Mouse (Mus musculus) liver, adult 2 months (tissue): ENCODE measurements at regions not wholly inside any gene's neighbourhood (a gene's known extent, or its start where the extent isn't known, plus 50 kb on each side); places are given as distances from the start of the nearest gene placed in this dataset.

Source experiments
- DNase-seq: peaks from one replicate; pipeline ENCODE4 v3.0.0-alpha.2; 2011; ENCODE audit warnings: low read depth, low spot score; ENCODE audit errors: extremely low read depth
- H3K27ac ChIP-seq: fragments of 200-500 bp; replicated peaks from 2 replicates; pipeline ENCODE4 v1.5.1; 2012; ENCODE audit warnings: low read depth, mild to moderate bottlenecking, control low read depth, inconsistent platforms, low read length; ENCODE audit not compliant: insufficient read depth
- H3K27me3 ChIP-seq: fragments of 200-500 bp; 2 replicates; pipeline ENCODE4 v1.6.1; 2012; ENCODE audit warnings: mild to moderate bottlenecking, moderate library complexity, low read length, inconsistent platforms; ENCODE audit not compliant: control insufficient read depth, insufficient read depth
- H3K36me3 ChIP-seq: fragments of 200-500 bp; 2 replicates; pipeline ENCODE4 v1.6.1; 2012; ENCODE audit warnings: low read length, inconsistent platforms; ENCODE audit not compliant: control insufficient read depth, insufficient read depth
- H3K4me1 ChIP-seq: fragments of 200-500 bp; 2 replicates; pipeline ENCODE4 v1.6.1; 2011; ENCODE audit warnings: low read length; ENCODE audit not compliant: control insufficient read depth, insufficient read depth
- H3K4me3 ChIP-seq: fragments of 200-500 bp; 2 replicates; pipeline ENCODE4 v1.5.1; 2011; ENCODE audit warnings: low read depth, mild to moderate bottlenecking, control low read depth, low read length, moderate library complexity; ENCODE audit not compliant: insufficient read depth
- H3K79me2 ChIP-seq: fragments of 200-500 bp; 2 replicates; pipeline ENCODE4 v1.6.1; 2012; ENCODE audit warnings: inconsistent platforms, mild to moderate bottlenecking, low read length, moderate library complexity; ENCODE audit not compliant: control insufficient read depth, insufficient read depth
- H3K9ac ChIP-seq: fragments of 200-500 bp; 2 replicates; pipeline ENCODE4 v1.6.1; 2012; ENCODE audit warnings: low read depth, mild to moderate bottlenecking, control low read depth, inconsistent platforms, low read length
- CTCF ChIP-seq: fragments of 200-500 bp; IDR thresholded peaks from 2 replicates; pipeline ENCODE4 v1.5.1; 2011; ENCODE audit warnings: low read depth, low read length, control low read depth
- POLR2A ChIP-seq: fragments of 200-500 bp; IDR thresholded peaks from 2 replicates; pipeline ENCODE4 v1.6.1; 2011; ENCODE audit warnings: low read length, control low read depth; ENCODE audit not compliant: insufficient read depth; ENCODE audit errors: extremely low read depth
- WGBS: fragments of 180-500 bp; shearing (Covaris S2); methylation state at CpG from one replicate; pipeline ENCODE4 v1.1.7; 2018; 5-methylcytosine and 5-hydroxymethylcytosine counted together

DNA sequence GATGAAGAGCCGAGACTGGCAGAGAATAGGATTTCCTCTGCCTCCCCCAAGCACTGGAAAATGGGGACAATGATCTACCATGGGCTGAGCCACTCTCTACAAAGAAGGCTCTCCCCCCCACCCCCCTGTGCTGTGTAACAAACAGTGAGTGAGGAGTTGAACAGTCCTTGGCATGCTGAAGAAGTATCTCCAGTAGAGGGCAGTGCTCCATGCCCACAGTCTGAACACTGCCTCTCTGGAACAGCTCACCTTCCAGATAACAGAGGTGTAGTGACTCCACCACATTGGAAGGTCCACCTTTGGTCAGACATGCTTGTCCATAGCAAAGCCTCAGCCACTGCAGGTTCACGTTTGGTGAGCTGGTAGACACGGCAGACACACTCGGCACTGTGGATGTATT is 85.2 kb upstream of the Bach2 start:
- TF ChIP-seq POLR2A (no peak), CTCF (peak; percentile 79)
- H3K79me2 ChIP-seq = no peaks in the 10 kb centered on the region
- peak; percentile 63 for DNase-seq
- no peaks in the 10 kb centered on the region for H3K36me3 ChIP-seq
- 46% methylated on average over 4 of the region's 4 CpGs for WGBS
- H3K4me1 ChIP-seq = no peaks in the 10 kb centered on the region
- no peaks in the 10 kb centered on the region for H3K27me3 ChIP-seq
- H3K4me3 ChIP-seq = no peak overlapping the region
- H3K27ac ChIP-seq = no peak overlapping the region
- H3K9ac ChIP-seq = no peak overlapping the region

DNA sequence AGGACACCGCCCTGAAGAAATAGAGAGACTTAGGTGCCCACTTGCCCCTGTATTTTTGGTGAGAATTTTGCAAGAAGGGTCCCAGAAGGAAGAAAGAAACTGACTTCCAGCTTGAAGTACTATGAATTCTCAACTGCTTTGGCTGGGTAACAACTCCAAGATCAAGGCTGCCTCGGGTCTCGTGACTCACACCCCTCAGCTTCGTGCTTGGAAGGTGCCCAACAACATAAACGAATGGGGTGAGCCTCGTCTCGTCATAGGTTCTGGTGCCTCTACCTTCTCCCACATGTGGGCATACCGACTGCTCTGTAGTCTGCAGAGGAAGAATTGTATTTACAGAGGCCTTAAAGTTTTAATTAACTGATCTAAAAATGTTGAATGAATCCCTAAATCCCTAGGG is 81.6 kb upstream of the Bach2 start:
- H3K9ac ChIP-seq = no peak overlapping the region
- DNase-seq = no peak
- H3K79me2 ChIP-seq = no peaks in the 10 kb centered on the region
- no peaks in the 10 kb centered on the region for H3K4me1 ChIP-seq
- H3K36me3 ChIP-seq = no peaks in the 10 kb centered on the region
- TF ChIP-seq CTCF = no peak
- TF ChIP-seq POLR2A = no peak
- H3K4me3 ChIP-seq = no peak overlapping the region
- H3K27ac ChIP-seq = no peak overlapping the region
- no peaks in the 10 kb centered on the region for H3K27me3 ChIP-seq
- 81% methylated on average over 8 of the region's 8 CpGs for WGBS

DNA sequence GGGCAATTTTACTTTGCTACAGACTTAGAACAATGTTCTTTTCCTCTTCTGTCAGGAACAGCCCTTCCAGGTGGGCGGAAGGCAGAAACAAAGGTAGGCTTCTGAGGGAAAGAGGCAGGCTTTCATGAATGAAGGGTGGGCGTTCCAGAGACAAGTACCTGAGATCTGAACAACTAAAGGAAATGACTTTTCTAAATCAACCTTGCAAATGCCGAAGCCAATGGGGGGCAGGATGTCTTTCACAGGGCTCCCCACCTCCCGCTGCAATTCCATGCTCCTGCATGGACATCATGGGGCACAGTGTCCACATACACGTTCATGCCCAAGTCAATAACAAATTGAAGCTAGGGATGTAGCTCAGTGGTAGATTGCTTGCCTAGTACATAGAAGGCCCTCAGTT is 80.2 kb upstream of the Bach2 start:
- TF ChIP-seq CTCF (no peak), POLR2A (no peak)
- Histone ChIP-seq H3K36me3 (no peaks in the 10 kb centered on the region), H3K9ac (no peak overlapping the region), H3K4me3 (no peak overlapping the region), H3K27ac (no peak overlapping the region), H3K79me2 (no peaks in the 10 kb centered on the region), H3K4me1 (no peaks in the 10 kb centered on the region), H3K27me3 (no peaks in the 10 kb centered on the region)
- 84% methylated on average over 5 of the region's 5 CpGs for WGBS
- no peak for DNase-seq

DNA sequence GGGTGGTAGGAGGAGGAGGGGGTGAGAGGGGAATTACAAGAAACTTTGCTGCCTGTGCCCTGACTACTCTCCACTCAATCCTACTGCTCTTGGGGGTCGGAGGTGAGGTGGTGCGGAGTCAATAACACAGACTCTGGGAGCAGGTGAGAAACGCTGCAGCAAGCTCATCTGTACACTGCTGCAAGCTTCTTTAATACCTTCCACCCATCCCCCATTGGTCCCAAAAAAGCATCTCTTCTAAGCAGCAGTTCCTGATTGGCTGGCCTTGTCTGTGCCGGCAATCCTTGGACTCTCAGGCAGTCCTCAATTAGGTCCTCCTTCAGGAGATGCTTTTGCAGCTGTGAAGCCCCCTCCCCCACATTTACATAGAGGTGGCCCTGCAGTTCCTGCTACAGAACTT is 79.7 kb upstream of the Bach2 start:
- H3K36me3 ChIP-seq = no peaks in the 10 kb centered on the region
- no peaks in the 10 kb centered on the region for H3K27me3 ChIP-seq
- DNase-seq = no peak
- H3K79me2 ChIP-seq = no peaks in the 10 kb centered on the region
- no peaks in the 10 kb centered on the region for H3K4me1 ChIP-seq
- no peak overlapping the region for H3K4me3 ChIP-seq
- no peak overlapping the region for H3K9ac ChIP-seq
- no peak overlapping the region for H3K27ac ChIP-seq
- WGBS = 74% methylated on average over 4 of the region's 4 CpGs
- no peak for TF ChIP-seq CTCF
- no peak for TF ChIP-seq POLR2A

DNA sequence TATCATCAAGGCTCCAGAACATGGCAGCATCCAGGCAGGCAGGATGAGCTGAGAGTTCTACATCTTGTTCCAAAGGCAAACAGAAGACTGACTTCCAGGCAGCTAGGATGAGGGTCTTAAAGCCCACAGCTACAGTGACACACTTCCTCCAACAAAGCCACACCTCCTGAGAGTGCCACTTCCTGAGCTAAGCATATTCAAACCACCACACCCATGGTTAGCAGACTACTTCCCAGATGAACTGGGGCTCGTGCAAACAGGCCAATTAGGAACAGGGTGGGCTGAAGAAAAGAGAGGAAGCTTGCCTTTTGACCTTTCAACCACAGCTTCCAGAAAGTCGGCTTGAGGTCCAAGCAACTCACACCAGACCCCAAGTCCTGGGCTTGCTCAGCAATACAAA is 77.8 kb upstream of the Bach2 start:
- TF ChIP-seq CTCF = no peak
- TF ChIP-seq POLR2A = no peak
- Histone ChIP-seq H3K36me3 (no peaks in the 10 kb centered on the region), H3K27me3 (no peaks in the 10 kb centered on the region), H3K79me2 (no peaks in the 10 kb centered on the region), H3K27ac (no peak overlapping the region), H3K9ac (no peak overlapping the region), H3K4me3 (no peak overlapping the region), H3K4me1 (no peaks in the 10 kb centered on the region)
- peak; percentile 43 for DNase-seq
- WGBS = 58% methylated on average over 2 of the region's 2 CpGs

DNA sequence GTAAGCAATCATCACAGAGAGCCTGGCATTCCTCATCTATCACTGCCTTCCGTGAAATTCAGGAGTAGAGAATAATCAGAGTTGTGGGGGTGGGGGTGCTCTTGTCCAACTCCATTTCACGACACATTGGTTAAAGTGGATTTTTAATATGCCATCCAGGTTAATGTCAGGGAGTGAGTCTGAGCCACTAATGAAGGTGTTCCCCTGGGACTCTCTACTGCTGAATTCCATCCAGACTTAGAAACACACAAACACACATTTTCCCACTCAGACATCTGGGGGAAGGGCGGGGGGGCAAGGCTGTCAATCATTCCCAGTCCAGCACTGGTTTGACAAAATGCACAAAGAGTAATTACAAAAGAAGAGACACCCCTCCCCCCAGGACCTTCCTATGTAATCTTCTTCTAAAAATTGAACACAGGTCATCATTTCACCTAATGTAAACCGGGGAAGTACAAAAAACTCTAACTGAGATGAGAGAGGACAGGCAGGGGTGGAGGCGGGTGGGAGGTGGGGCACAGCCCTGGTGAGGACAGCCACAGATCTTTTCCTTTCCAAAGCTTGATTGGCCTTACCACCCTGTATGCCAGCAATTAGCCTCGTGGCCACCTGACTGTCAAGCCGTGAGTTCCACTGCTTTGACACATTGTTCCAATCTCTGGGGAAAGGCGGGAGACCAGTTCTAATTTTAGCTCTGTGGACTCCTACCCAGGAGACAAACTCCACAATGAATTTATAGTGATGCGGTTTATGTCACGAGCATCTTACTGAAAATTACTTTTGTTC is 76.5 kb upstream of the Bach2 start:
- H3K36me3 ChIP-seq = no peaks in the 10 kb centered on the region
- no peak for DNase-seq
- no peak overlapping the region for H3K9ac ChIP-seq
- no peaks in the 10 kb centered on the region for H3K79me2 ChIP-seq
- no peaks in the 10 kb centered on the region for H3K27me3 ChIP-seq
- WGBS = 80% methylated on average over 10 of the region's 10 CpGs
- H3K4me1 ChIP-seq = no peaks in the 10 kb centered on the region
- no peak overlapping the region for H3K27ac ChIP-seq
- H3K4me3 ChIP-seq = no peak overlapping the region
- TF ChIP-seq CTCF = no peak
- TF ChIP-seq POLR2A = no peak
